Mouse (Mus musculus) stomach, postnatal 0 days (tissue): ENCODE data around the gene Fuca1. TPM values are rescaled to one million over a fixed set of nuclear protein-coding genes. Genes with fewer than 3 reads are reported as not detected.
A peak's percentile ranks its signal among the peaks of the same experiment; 100 is the strongest.

Experiments used
- ATAC-seq: fragments of 200-750 bp; cut with Nextera tagmentation; 2 replicates; pipeline ENCODE4 v1.8.0; 2017; ENCODE audit not compliant: low FRiP score, low TSS enrichment
- DNase-seq: peaks from one replicate; pipeline ENCODE4 v3.0.0-alpha.2; 2016; ENCODE audit warnings: low spot score
- H3K27ac ChIP-seq: fragments of 300-500 bp; sonication (generic); replicated peaks from 2 replicates; pipeline ENCODE4 v1.5.1; 2014; ENCODE audit warnings: mild to moderate bottlenecking, control low read depth
- H3K27me3 ChIP-seq: fragments of 300-500 bp; sonication (generic); 2 replicates; pipeline ENCODE4 v1.6.1; 2014; ENCODE audit warnings: low read length; ENCODE audit not compliant: control insufficient read depth, insufficient read depth
- H3K36me3 ChIP-seq: fragments of 300-500 bp; sonication (generic); 2 replicates; pipeline ENCODE4 v1.6.1; 2014; ENCODE audit warnings: low read length, mixed read lengths; ENCODE audit not compliant: control insufficient read depth, insufficient read depth
- H3K4me1 ChIP-seq: fragments of 300-500 bp; sonication (generic); replicated peaks from 2 replicates; pipeline ENCODE4 v1.6.1; 2014; ENCODE audit warnings: antibody characterized with exemption; ENCODE audit not compliant: control insufficient read depth, insufficient read depth
- H3K4me2 ChIP-seq: fragments of 300-500 bp; sonication (generic); replicated peaks from 2 replicates; pipeline ENCODE4 v1.6.1; 2014; ENCODE audit warnings: low read depth, mild to moderate bottlenecking, control low read depth, moderate library complexity
- H3K4me3 ChIP-seq: fragments of 300-500 bp; sonication (generic); 2 replicates; pipeline ENCODE4 v1.5.1; 2014; ENCODE audit warnings: low read depth, low read length, control low read depth
- H3K9ac ChIP-seq: fragments of 300-500 bp; sonication (generic); 2 replicates; pipeline ENCODE4 v1.6.1; 2014; ENCODE audit warnings: mild to moderate bottlenecking, low read length, control low read depth, mixed read lengths
- H3K9me3 ChIP-seq: fragments of 300-500 bp; sonication (generic); 2 replicates; pipeline ENCODE4 v1.6.1; 2016; ENCODE audit warnings: low read length; ENCODE audit not compliant: control insufficient read depth
- CTCF ChIP-seq: IDR thresholded peaks from 2 replicates; pipeline ENCODE4 v1.5.1; 2016; ENCODE audit warnings: antibody characterized with exemption, low read depth, mild to moderate bottlenecking, moderate library complexity
- EP300 ChIP-seq: optimal IDR thresholded peaks from 2 replicates; pipeline ENCODE3; 2016; ENCODE audit warnings: antibody characterized with exemption
- WGBS: fragments of 180-500 bp; shearing (Covaris S2); extraction: QIAGEN DNeasy Blood & Tissue Kit; methylation state at CpG from one replicate; pipeline ENCODE4 v1.1.7; 2014; 5-methylcytosine and 5-hydroxymethylcytosine counted together
- polyA plus RNA-seq: library from polyadenylated mRNA; unstranded; fragments of >200 nt; fragmentation: Nextera tagmentation; extraction: Ambion mirVana; gene quantifications from 2 replicates; pipeline ENCODE4 v1.2.1, GENCODE M21; 2015

Gene Fuca1
- polyA plus RNA-seq, 1 experiment from 2014 or later: 171 TPM

DNA sequence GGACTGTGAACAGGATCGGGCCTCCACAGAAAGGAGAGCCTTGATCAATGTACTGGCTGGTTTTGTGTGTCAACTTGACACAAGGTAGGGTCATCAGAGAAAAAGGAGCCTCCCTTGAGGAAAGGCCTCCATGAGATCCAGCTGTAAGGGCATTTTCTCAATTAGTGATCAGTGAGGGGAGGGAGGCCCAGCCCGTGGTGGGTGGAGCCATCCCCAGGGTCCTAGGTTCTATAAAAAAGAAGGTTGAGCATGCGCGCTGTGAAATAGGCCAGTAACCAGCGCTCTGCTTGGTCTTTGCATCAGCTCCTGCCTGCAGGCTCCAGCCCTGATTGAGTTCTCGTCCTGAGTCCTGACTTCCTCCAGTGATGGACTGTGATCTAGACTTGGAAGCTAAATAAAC is 36.0 kb upstream of the Fuca1 start:
- H3K4me1 ChIP-seq: no peaks in the 10 kb centered on the region
- TF ChIP-seq EP300: no peak
- no peak for TF ChIP-seq CTCF
- no peaks in the 10 kb centered on the region for H3K9me3 ChIP-seq
- H3K4me2 ChIP-seq: no peak overlapping the region
- H3K27me3 ChIP-seq: no peaks in the 10 kb centered on the region
- no peak overlapping the region for H3K4me3 ChIP-seq
- ATAC-seq (no peak), DNase-seq (no peak)
- H3K27ac ChIP-seq: no peak overlapping the region
- no peaks in the 10 kb centered on the region for H3K36me3 ChIP-seq
- no peak overlapping the region for H3K9ac ChIP-seq
- WGBS: 74% methylated on average over 6 of the region's 6 CpGs

DNA sequence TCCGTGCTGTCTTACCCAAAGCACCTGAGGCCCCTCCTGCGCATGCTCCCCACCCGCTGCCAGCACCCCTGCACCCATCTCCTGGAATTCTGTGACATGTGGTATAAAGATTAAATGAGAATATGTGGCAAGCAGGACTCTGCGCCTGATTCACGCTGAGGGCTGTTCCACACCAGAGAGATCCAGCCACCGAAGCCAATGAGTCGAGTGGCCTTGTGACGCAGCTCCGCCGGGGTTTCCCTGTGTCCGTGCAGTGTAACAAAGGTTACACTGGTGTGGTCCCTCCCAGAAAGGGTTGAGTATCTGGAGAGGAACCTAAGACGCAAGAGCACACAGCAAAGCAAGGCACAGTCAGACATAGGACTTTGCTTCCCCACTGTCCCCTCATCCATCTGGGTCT is 34.9 kb upstream of the Fuca1 start:
- Histone ChIP-seq H3K4me2 (no peak overlapping the region), H3K27me3 (no peaks in the 10 kb centered on the region), H3K36me3 (no peaks in the 10 kb centered on the region), H3K9me3 (no peaks in the 10 kb centered on the region), H3K4me1 (no peaks in the 10 kb centered on the region), H3K27ac (no peak overlapping the region), H3K9ac (no peak overlapping the region), H3K4me3 (no peak overlapping the region)
- WGBS: 87% methylated on average over 12 of the region's 12 CpGs
- no peak for DNase-seq
- TF ChIP-seq CTCF (no peak), EP300 (no peak)
- peak; percentile 66 for ATAC-seq

DNA sequence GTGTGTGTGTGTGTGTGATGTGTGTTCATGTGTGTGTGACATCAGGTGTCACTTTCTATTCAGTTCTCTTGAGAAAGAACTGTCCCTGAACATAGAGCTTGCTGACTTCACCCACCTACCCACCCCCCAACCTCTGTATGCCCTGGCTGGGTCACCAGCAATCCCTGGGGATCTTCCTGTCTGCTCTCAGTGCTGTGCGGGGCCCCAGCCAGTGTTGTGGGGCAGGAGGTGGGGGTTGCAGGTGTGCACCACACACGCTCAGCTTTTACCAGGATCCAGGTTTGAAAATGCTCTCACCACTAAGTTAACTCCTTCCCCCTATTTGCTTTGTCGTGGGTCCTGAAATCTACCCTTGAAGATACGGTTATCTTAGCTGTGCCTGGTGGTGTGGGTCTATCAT is 34.4 kb upstream of the Fuca1 start:
- ATAC-seq (no peak), DNase-seq (no peak)
- Histone ChIP-seq H3K4me3 (no peak overlapping the region), H3K27me3 (no peaks in the 10 kb centered on the region), H3K9me3 (no peaks in the 10 kb centered on the region), H3K4me2 (no peak overlapping the region), H3K27ac (no peak overlapping the region), H3K36me3 (no peaks in the 10 kb centered on the region), H3K4me1 (no peaks in the 10 kb centered on the region), H3K9ac (no peak overlapping the region)
- TF ChIP-seq EP300: no peak
- no peak for TF ChIP-seq CTCF
- WGBS: 80% methylated on average over 4 of the region's 4 CpGs

DNA sequence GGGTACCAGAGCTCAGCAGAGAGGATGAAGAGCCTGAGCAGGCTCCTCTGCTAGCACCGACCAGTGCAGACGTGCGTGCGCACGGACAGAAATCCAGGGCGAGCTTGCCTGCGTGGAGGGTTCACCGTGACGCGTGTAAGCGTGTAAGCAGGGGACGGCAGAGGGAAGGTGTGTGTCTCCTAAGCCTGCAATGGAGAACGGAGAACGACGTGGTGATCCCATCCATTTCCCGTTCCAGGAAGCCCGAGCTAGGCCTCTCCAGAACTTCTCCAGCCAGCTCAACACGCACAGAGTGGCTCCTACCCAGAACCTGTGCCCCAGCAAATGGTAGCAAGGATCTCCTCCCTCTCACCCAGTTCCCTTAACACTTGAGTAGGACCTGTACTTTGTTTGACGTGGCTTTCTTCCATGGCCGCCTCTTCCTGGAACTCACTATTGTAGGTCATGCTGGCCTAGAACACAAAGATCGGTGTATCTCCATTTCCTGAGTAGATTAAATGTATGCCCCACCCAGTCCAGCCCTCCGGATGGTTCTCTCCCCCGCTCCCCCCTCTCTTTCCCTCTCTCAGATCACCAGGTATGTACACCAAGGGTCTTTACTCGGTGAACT is 32.0 kb upstream of the Fuca1 start:
- Histone ChIP-seq H3K4me3 (no peak overlapping the region), H3K36me3 (no peaks in the 10 kb centered on the region), H3K4me2 (no peak overlapping the region), H3K27ac (peak overlapping the region; percentile 56), H3K4me1 (no peaks in the 10 kb centered on the region), H3K9me3 (no peaks in the 10 kb centered on the region), H3K27me3 (no peaks in the 10 kb centered on the region), H3K9ac (no peak overlapping the region)
- peak; percentile 70 for ATAC-seq
- TF ChIP-seq EP300 (no peak), CTCF (no peak)
- DNase-seq: peak; percentile 54
- 85% methylated on average over 24 of the region's 24 CpGs for WGBS

DNA sequence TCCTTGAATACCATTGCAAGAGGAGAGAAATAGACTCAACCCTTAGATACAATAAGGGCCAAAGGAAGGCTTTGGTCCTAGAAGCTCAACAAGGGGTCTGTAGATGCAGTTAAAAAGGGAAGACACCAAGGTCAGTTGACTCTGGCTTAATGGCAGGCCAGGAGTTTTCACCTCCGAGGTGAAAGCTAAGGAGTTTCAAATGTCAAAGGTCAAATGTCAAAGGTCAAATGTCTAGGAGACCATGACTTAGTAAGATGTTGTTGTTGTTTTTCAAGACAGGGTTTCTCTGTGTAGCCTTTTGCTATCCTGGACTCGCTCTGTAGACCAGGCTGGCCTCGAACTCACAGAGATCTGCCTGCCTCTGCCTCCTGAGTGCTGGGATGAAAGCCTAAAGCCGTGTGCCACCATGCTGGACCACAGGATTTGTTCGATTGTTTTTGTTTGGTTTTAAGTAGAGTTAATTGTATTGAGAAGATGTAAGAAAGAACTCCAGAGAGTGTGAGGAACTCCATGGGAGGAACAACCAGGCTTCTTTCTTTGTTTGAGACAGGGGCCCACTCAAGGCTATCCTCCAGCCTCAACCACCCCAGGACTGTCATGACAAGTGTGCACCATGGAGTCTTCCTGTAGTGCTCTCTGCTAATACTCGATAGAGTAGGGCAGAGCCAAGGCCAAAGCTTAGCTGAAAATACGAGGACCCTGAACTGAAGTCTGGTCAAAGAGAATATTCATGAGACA is 31.2 kb upstream of the Fuca1 start:
- no peak overlapping the region for H3K4me2 ChIP-seq
- ATAC-seq: no peak
- TF ChIP-seq CTCF: no peak
- TF ChIP-seq EP300: no peak

DNA sequence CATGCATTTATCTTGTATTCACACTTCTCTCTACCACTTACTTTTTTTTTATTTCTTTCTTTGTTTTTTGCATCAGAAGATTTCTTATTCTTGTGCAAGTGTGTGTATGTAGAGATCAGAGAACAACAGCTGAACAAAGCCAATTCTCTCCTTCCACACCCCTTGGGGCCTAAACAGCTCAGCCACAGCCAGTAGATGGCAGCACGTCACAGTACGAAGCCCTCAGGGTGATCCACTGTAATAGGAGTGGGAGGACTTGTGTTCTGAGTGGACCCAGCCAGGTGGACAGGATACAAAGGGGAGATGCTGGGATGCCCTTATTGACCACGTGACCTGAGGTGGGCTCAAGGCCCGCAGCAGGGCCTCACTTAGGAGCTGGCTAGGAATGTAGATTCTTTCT is 30.7 kb upstream of the Fuca1 start:
- no peak overlapping the region for H3K27ac ChIP-seq
- no peak overlapping the region for H3K9ac ChIP-seq
- ATAC-seq (peak; percentile 86), DNase-seq (peak; percentile 86)
- TF ChIP-seq CTCF: peak; percentile 95
- TF ChIP-seq EP300: no peak
- H3K9me3 ChIP-seq: no peaks in the 10 kb centered on the region
- no peaks in the 10 kb centered on the region for H3K4me1 ChIP-seq
- no peaks in the 10 kb centered on the region for H3K27me3 ChIP-seq
- H3K4me3 ChIP-seq: no peak overlapping the region
- no peaks in the 10 kb centered on the region for H3K36me3 ChIP-seq
- no peak overlapping the region for H3K4me2 ChIP-seq
- 4% methylated on average over 4 of the region's 4 CpGs for WGBS

More for the DNA sequence above, 31.2 kb upstream of the Fuca1 start:
- H3K27me3 ChIP-seq: no peaks in the 10 kb centered on the region
- no peak overlapping the region for H3K4me3 ChIP-seq
- no peaks in the 10 kb centered on the region for H3K4me1 ChIP-seq
- H3K9me3 ChIP-seq: no peaks in the 10 kb centered on the region
- peak overlapping the region; percentile 53; the same call in 1 of the 2 replicates for H3K27ac ChIP-seq
- H3K9ac ChIP-seq: no peak overlapping the region
- 75% methylated on average over 7 of the region's 7 CpGs for WGBS
- DNase-seq: peak; percentile 12
- H3K36me3 ChIP-seq: no peaks in the 10 kb centered on the region
